Mouse (Mus musculus) cerebellum, adult 2 months (tissue): ENCODE measurements around the gene Lbhd2.

Experiments used
- CTCF ChIP-seq: fragments of 200-500 bp; IDR thresholded peaks from 2 replicates; pipeline ENCODE4 v1.5.1; 2011; ENCODE audit warnings: low read depth, mild to moderate bottlenecking, control low read depth, low read length, moderate library complexity, borderline replicate concordance; ENCODE audit not compliant: insufficient read depth
- POLR2A ChIP-seq: fragments of 200-500 bp; IDR thresholded peaks from 2 replicates; pipeline ENCODE4 v1.6.1; 2011; ENCODE audit warnings: low read length, control low read depth, borderline replicate concordance; ENCODE audit not compliant: insufficient read depth

GRCm38 (mm10) chr12:111396997-111397396 is 9.6 kb upstream of the Lbhd2 start:
- TF ChIP-seq POLR2A (no peak), CTCF (no peak)
